Mouse (Mus musculus): ENCODE data around the gene Trabd2b. TPM values are rescaled to one million over a fixed set of nuclear protein-coding genes. Genes with fewer than 3 reads are reported as not detected.

Trabd2b gene
- total and polyA plus RNA-seq, 2 experiments from 2014 or later, result 4.5 to 10.5 TPM

DNA sequence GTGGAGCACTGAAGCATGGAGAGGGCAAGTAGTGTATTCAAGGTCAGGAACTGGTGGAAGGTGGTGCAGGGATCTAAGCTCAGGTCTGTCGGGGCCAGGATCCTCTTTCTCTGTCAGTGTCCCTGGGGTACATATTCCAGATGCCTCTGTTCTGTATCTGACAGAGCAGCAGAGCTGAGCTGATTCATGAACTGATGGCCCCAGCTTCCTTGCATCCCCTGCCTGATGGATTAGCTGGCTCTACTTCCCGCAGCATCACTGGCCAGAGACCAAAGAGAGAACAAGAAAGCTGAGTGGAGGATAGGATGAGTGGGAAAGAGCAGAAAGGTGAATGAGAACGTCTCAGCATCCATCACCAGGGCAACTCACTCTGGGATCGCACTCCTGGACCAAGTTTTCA is 41.5 kb upstream of the Trabd2b start:
- no peak overlapping the region for H3K27ac ChIP-seq (ENCODE audit: low read depth)
- H3K27me3 ChIP-seq (ENCODE audit: control insufficient read depth, insufficient read depth, low read length), result no peaks in the 10 kb centered on the region
- DNase-seq (ENCODE audit: low spot score), result no peak
- ATAC-seq (ENCODE audit: insufficient read depth, low read depth), result no peak
- H3K4me3 ChIP-seq (ENCODE audit: low read depth, low read length), result no peak overlapping the region
- H3K9ac ChIP-seq (replicated peaks; ENCODE audit: low read depth, low read length), result no peak overlapping the region
- TF ChIP-seq CTCF (IDR thresholded peaks at IDR 0.05; ENCODE audit: low read depth) (no peak), EP300 (IDR thresholded peaks at IDR 0.05; ENCODE audit: low read depth) (no peak)
- H3K9me3 ChIP-seq (replicated peaks; ENCODE audit: control insufficient read depth, low read length), result no peaks in the 10 kb centered on the region
- no peaks in the 10 kb centered on the region for H3K36me3 ChIP-seq (replicated peaks; ENCODE audit: control insufficient read depth, insufficient read depth, low read length)
- peaks cover 7% of the 10 kb centered on the region; the same call in 1 of the 2 replicates for H3K4me1 ChIP-seq (ENCODE audit: control insufficient read depth, insufficient read depth)
- H3K4me2 ChIP-seq (ENCODE audit: low read depth, low read length), result no peak overlapping the region
- WGBS, result 63% methylated on average over 4 of the region's 4 CpGs

DNA sequence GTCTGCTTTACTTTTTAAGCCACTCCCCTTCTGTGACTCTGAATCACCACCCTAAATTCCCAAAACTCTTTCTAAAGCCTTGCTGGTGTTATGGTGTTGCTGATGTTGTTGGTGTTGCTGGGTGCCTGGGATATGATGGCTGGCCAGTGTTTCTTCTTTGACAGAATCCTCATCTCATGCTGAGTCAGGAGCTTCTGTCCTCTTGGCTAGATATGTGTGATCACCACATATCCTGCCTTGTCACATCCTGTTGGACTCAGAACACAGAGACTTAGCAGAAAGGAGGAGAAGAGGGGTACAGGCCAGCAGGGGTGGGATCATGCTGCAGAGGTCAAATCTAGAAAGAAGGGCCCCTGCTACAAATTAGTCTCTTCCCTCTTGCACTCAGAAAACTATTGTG is 40.9 kb upstream of the Trabd2b start:
- no peak overlapping the region for H3K9ac ChIP-seq (replicated peaks; ENCODE audit: low read depth, low read length)
- DNase-seq (ENCODE audit: low spot score), result no peak
- no peak overlapping the region for H3K4me3 ChIP-seq (ENCODE audit: low read depth, low read length)
- no peak for ATAC-seq (ENCODE audit: insufficient read depth, low read depth)
- H3K9me3 ChIP-seq (replicated peaks; ENCODE audit: control insufficient read depth, low read length), result no peaks in the 10 kb centered on the region
- no peak overlapping the region for H3K4me2 ChIP-seq (ENCODE audit: low read depth, low read length)
- H3K27me3 ChIP-seq (ENCODE audit: control insufficient read depth, insufficient read depth, low read length), result no peaks in the 10 kb centered on the region
- peaks cover 11% of the 10 kb centered on the region; the same call in 1 of the 2 replicates for H3K4me1 ChIP-seq (ENCODE audit: control insufficient read depth, insufficient read depth)
- H3K36me3 ChIP-seq (replicated peaks; ENCODE audit: control insufficient read depth, insufficient read depth, low read length), result no peaks in the 10 kb centered on the region
- no peak for TF ChIP-seq EP300 (IDR thresholded peaks at IDR 0.05; ENCODE audit: low read depth)
- TF ChIP-seq CTCF (IDR thresholded peaks at IDR 0.05; ENCODE audit: low read depth), result no peak
- no peak overlapping the region for H3K27ac ChIP-seq (ENCODE audit: low read depth)

DNA sequence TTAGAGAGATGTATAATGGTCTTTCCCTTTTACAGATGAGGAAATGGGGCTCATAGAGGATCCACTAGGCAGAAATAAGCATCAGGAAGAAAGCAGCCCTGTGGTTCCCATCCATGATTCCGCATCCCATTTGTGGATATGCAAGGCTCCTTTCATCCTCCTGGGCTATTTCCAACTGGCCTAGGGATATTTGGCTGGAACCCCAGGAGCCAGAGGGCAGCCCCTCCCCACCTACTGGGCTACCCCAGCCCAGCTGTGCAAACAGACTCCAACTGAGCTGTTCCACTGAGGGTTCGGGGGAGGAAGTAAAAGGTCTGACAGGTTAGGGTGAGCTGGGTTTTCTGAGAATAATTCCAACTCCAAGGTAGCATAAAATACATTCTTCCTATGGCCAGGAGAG is 39.5 kb upstream of the Trabd2b start:
- H3K36me3 ChIP-seq (replicated peaks; ENCODE audit: control insufficient read depth, insufficient read depth, low read length), result no peaks in the 10 kb centered on the region
- H3K27ac ChIP-seq (ENCODE audit: low read depth), result no peak overlapping the region
- no peaks in the 10 kb centered on the region for H3K9me3 ChIP-seq (replicated peaks; ENCODE audit: control insufficient read depth, low read length)
- 79% methylated on average over 2 of the region's 2 CpGs for WGBS
- no peak overlapping the region for H3K4me3 ChIP-seq (ENCODE audit: low read depth, low read length)
- H3K27me3 ChIP-seq (ENCODE audit: control insufficient read depth, insufficient read depth, low read length), result no peaks in the 10 kb centered on the region
- TF ChIP-seq CTCF (IDR thresholded peaks at IDR 0.05; ENCODE audit: low read depth), result no peak
- TF ChIP-seq EP300 (IDR thresholded peaks at IDR 0.05; ENCODE audit: low read depth), result no peak
- H3K4me2 ChIP-seq (ENCODE audit: low read depth, low read length), result no peak overlapping the region
- DNase-seq (ENCODE audit: low spot score) (no peak), ATAC-seq (ENCODE audit: insufficient read depth, low read depth) (no peak)
- peaks cover 24% of the 10 kb centered on the region; the same call in 1 of the 2 replicates for H3K4me1 ChIP-seq (ENCODE audit: control insufficient read depth, insufficient read depth)
- H3K9ac ChIP-seq (replicated peaks; ENCODE audit: low read depth, low read length), result no peak overlapping the region

DNA sequence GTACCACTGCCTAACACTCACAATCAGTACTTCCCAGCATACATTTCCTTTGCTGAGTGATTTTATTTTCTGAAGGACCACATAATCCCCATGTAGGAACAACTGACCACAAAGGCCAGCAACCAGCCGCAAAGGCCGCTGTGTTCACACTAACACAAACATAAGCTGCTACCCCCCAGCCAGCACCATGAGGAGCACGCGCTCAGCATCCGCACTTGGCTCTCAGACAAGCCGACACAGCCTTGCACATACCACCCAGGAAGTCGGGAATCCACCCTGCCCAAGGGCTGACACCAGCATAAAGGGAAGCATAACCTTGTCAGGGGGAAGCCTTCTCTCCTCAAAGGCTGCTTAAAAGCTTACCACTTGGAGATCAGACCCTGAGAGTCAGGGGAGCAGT is 38.7 kb upstream of the Trabd2b start:
- TF ChIP-seq CTCF (IDR thresholded peaks at IDR 0.05; ENCODE audit: low read depth), result no peak
- TF ChIP-seq EP300 (IDR thresholded peaks at IDR 0.05; ENCODE audit: low read depth), result no peak

DNA sequence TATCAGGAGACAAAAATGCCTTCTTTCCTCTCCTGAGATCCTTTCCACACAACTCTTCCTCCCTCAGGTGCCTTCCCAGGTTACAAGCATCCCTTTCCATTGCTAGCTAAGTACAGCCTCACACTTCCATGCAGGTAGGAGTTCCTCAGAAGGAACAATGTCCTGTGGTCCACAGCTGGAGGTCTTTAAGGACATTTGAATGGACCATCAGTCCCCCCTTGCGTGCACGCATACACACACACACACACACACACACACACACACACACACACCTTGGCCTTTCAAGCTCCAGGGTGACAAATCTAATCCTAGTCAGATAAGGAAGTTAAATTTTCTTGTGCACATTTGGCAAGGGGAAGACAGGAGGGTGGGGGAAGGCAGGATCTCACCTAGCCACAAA is 36.9 kb upstream of the Trabd2b start:
- DNase-seq (ENCODE audit: low spot score) (no peak), ATAC-seq (ENCODE audit: insufficient read depth, low read depth) (no peak)
- WGBS, result 83% methylated on average over 2 of the region's 2 CpGs
- no peak overlapping the region for H3K4me2 ChIP-seq (ENCODE audit: low read depth, low read length)
- no peak overlapping the region for H3K9ac ChIP-seq (replicated peaks; ENCODE audit: low read depth, low read length)
- no peaks in the 10 kb centered on the region for H3K9me3 ChIP-seq (replicated peaks; ENCODE audit: control insufficient read depth, low read length)
- H3K27ac ChIP-seq (ENCODE audit: low read depth), result no peak overlapping the region
- H3K4me1 ChIP-seq (ENCODE audit: control insufficient read depth, insufficient read depth), result peaks cover 24% of the 10 kb centered on the region; the same call in 1 of the 2 replicates
- H3K36me3 ChIP-seq (replicated peaks; ENCODE audit: control insufficient read depth, insufficient read depth, low read length), result no peaks in the 10 kb centered on the region
- no peaks in the 10 kb centered on the region for H3K27me3 ChIP-seq (ENCODE audit: control insufficient read depth, insufficient read depth, low read length)
- TF ChIP-seq CTCF (IDR thresholded peaks at IDR 0.05; ENCODE audit: low read depth) (no peak), EP300 (IDR thresholded peaks at IDR 0.05; ENCODE audit: low read depth) (no peak)
- H3K4me3 ChIP-seq (ENCODE audit: low read depth, low read length), result no peak overlapping the region

More for the DNA sequence above, 38.7 kb upstream of the Trabd2b start:
- DNase-seq (ENCODE audit: low spot score) (no peak), ATAC-seq (ENCODE audit: insufficient read depth, low read depth) (no peak)
- no peaks in the 10 kb centered on the region for H3K9me3 ChIP-seq (replicated peaks; ENCODE audit: control insufficient read depth, low read length)
- no peak overlapping the region for H3K4me3 ChIP-seq (ENCODE audit: low read depth, low read length)
- peaks cover 24% of the 10 kb centered on the region; the same call in 1 of the 2 replicates for H3K4me1 ChIP-seq (ENCODE audit: control insufficient read depth, insufficient read depth)
- H3K27ac ChIP-seq (ENCODE audit: low read depth), result no peak overlapping the region
- H3K9ac ChIP-seq (replicated peaks; ENCODE audit: low read depth, low read length), result no peak overlapping the region
- no peak overlapping the region for H3K4me2 ChIP-seq (ENCODE audit: low read depth, low read length)
- 35% methylated on average over 7 of the region's 7 CpGs for WGBS
- no peaks in the 10 kb centered on the region for H3K36me3 ChIP-seq (replicated peaks; ENCODE audit: control insufficient read depth, insufficient read depth, low read length)
- no peaks in the 10 kb centered on the region for H3K27me3 ChIP-seq (ENCODE audit: control insufficient read depth, insufficient read depth, low read length)

DNA sequence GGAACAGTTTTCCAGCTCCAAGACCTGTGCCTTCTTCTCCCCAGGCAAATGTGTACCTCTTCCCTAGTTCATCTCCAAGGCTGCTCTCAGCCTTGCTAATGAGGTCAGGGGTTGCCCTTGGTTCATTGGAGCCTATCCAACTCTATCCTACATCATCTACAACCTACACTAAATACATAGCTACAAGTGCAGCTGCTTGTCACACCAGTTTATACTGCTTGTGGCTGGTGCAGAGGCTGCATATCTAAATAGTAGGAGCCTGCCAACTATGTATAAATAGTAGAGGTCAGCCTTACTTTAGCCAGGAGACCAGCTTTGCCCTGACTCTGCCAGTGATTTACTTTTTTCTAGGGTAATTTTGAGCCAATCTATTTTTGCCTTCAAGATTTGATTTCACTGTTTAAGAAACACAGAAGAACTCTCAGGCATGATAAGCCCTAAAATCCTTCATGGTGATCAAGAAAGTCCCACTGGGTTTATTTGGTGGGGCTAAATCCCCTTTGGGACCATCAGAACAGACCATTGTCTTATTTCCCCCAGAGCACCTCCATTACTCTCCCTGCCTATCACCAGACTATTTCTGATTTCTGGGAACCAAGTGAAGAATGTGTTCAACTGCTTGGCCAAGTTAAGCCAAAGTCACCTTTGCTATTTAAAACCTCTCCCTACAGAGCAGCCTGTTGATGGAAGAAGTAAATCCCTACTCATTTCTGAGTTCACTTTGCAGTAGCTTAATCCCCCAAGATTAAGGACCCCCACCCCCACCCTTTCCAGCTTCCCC is 35.4 kb upstream of the Trabd2b start:
- ATAC-seq (ENCODE audit: insufficient read depth, low read depth) (peak; percentile 82), DNase-seq (ENCODE audit: low spot score) (peak; percentile 52)
- Histone ChIP-seq H3K4me3 (ENCODE audit: low read depth, low read length) (no peak overlapping the region), H3K27me3 (ENCODE audit: control insufficient read depth, insufficient read depth, low read length) (no peaks in the 10 kb centered on the region), H3K4me2 (ENCODE audit: low read depth, low read length) (no peak overlapping the region), H3K27ac (ENCODE audit: low read depth) (peak overlapping the region; percentile 79), H3K9ac (replicated peaks; ENCODE audit: low read depth, low read length) (no peak overlapping the region), H3K9me3 (replicated peaks; ENCODE audit: control insufficient read depth, low read length) (no peaks in the 10 kb centered on the region), H3K36me3 (replicated peaks; ENCODE audit: control insufficient read depth, insufficient read depth, low read length) (no peaks in the 10 kb centered on the region), H3K4me1 (ENCODE audit: control insufficient read depth, insufficient read depth) (peaks cover 28% of the 10 kb centered on the region)
- TF ChIP-seq EP300 (IDR thresholded peaks at IDR 0.05; ENCODE audit: low read depth) (no peak; the same call in 1 of the 2 replicates), CTCF (IDR thresholded peaks at IDR 0.05; ENCODE audit: low read depth) (no peak)

All from heart, postnatal 0 days (tissue).